20 mouse cellular contexts compared by ENCODE assay signal in the genomic region with DNA sequence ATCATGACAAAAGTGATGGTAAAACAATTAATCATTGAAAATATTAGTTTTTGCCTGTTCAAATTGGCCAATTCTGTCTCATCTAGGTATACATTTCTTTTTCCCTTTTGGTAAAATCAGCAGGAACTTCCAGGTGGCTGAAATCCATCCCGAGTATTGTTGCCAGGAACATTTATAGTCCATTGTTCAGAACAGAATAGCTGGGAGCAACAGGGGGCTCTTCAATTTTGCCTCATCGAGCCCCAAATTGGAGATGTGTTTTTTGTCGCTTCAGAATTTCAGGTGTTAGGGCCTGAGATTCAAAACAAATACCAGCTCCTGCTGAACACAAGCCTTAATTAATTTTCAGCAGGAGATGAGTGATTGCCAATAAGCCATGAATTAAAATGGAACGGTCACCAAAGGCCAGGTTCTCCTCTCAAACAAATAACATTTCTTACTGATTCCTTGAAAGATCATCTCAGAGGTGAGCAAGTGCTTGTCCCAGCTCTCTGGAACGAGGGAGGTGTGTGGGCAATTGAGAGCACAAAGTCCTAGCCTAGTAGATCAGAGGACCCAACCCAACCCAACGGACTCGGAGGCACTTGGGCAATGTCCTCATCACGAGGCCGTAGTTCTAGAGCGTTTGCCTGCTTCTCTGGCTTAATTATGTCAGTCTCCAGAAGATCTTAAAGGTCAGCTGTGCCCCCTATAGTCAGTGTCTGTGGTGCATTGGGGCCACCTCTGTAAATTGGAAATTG.
DNase-seq lines count a peak whose midpoint lies in the region; ATAC-seq and TF ChIP-seq lines count a peak whose summit lies in the region.
"Had no signal": no experiment of that assay in that cellular context is flagged by ENCODE, and none has a peak within 500 bp of the region (broad histone marks: within the 10 kb centered on the region; RNA-seq: fewer than 3 reads in every experiment).

No protein-coding gene starts in this region.

- H3K27ac ChIP-seq in cerebellum, adult 2 months (ENCODE audit: insufficient read depth, low read length) = no peak overlapping the region
- no peak overlapping the region for H3K27ac ChIP-seq in kidney, embryonic 14.5 days (ENCODE audit: low read depth, low read length)
- H3K27ac ChIP-seq in neural tube, embryonic 13.5 days (replicated peaks) = 0 out of 2 replicates have a peak overlapping the region, but pooled peaks have one; percentile 1
- H3K27ac ChIP-seq: forebrain, embryonic 13.5 days; heart, embryonic 15.5 days; hindbrain, embryonic 13.5 days; left cerebral cortex, adult 2 months; limb, embryonic 15.5 days; macrophage; midbrain, embryonic 15.5 days had no signal

- WGBS in cerebellum, adult 2 months = 46% methylated on average over 10 of the region's 10 CpGs
- WGBS in kidney, embryonic 14.5 days = 88% methylated on average over 10 of the region's 10 CpGs
- WGBS in neural tube, embryonic 13.5 days = 76% methylated on average over 10 of the region's 10 CpGs

- no peak overlapping the region for H3K4me2 ChIP-seq in kidney, embryonic 14.5 days (replicated peaks; ENCODE audit: low read depth, low read length)
- no peak overlapping the region for H3K4me2 ChIP-seq in neural tube, embryonic 13.5 days
- H3K4me2 ChIP-seq: forebrain, embryonic 13.5 days; heart, embryonic 15.5 days; hindbrain, embryonic 13.5 days; limb, embryonic 15.5 days; midbrain, embryonic 15.5 days had no signal

- TF ChIP-seq CTCF in cerebellum, adult 2 months (IDR thresholded peaks at IDR 0.05; ENCODE audit: borderline replicate concordance, insufficient read depth, low read depth, low read length) = no peak

- H3K27me3 ChIP-seq in cerebellum, adult 2 months (ENCODE audit: control insufficient read depth, insufficient read depth, low read length) = no peaks in the 10 kb centered on the region
- no peaks in the 10 kb centered on the region for H3K27me3 ChIP-seq in kidney, embryonic 14.5 days (ENCODE audit: control insufficient read depth, insufficient read depth, low read length)
- H3K27me3 ChIP-seq in neural tube, embryonic 13.5 days = no peaks in the 10 kb centered on the region
- H3K27me3 ChIP-seq: forebrain, embryonic 13.5 days; heart, embryonic 15.5 days; hindbrain, embryonic 13.5 days; limb, embryonic 15.5 days; midbrain, embryonic 15.5 days had no signal

- peak; percentile 35 to 69 for DNase-seq in cerebellum, adult 2 months
- DNase-seq in cerebellum, adult 11 months = no peak
- DNase-seq in kidney, adult 18-20 months = peak; percentile 34
- DNase-seq in neural tube, embryonic 10.5 days (ENCODE audit: extremely low spot score, low spot score) = no peak
- DNase-seq in left cerebral cortex, adult 11 months (ENCODE audit: low spot score) = no peak
- DNase-seq: adrenal gland, postnatal 14 days; heart, postnatal 36 days; layer of hippocampus, adult 9-11 months; left cerebral cortex, postnatal 4 days had no signal

- no peaks in the 10 kb centered on the region for H3K9me3 ChIP-seq in kidney, embryonic 14.5 days (ENCODE audit: control insufficient read depth, low read length)
- no peaks in the 10 kb centered on the region for H3K9me3 ChIP-seq in neural tube, embryonic 13.5 days
- H3K9me3 ChIP-seq: forebrain, embryonic 13.5 days; heart, embryonic 15.5 days; hindbrain, embryonic 13.5 days; limb, embryonic 15.5 days; midbrain, embryonic 15.5 days had no signal

- H3K4me1 ChIP-seq in cerebellum, adult 2 months (ENCODE audit: control insufficient read depth, insufficient read depth, low read length) = peaks cover 17% of the 10 kb centered on the region
- H3K4me1 ChIP-seq in kidney, embryonic 14.5 days (ENCODE audit: control insufficient read depth, insufficient read depth, low read length) = 0 out of 2 replicates have a peak, but pooled peaks cover 4% of the 10 kb centered on the region
- H3K4me1 ChIP-seq in neural tube, embryonic 13.5 days (replicated peaks) = peaks cover 6% of the 10 kb centered on the region; the same call in 1 of the 2 replicates
- H3K4me1 ChIP-seq: heart, embryonic 15.5 days; hindbrain, embryonic 13.5 days; limb, embryonic 15.5 days; midbrain, embryonic 15.5 days had no signal

- H3K9ac ChIP-seq in kidney, embryonic 14.5 days (ENCODE audit: low read depth, low read length) = no peak overlapping the region
- no peak overlapping the region for H3K9ac ChIP-seq in neural tube, embryonic 13.5 days
- H3K9ac ChIP-seq: forebrain, embryonic 13.5 days; heart, embryonic 15.5 days; hindbrain, embryonic 13.5 days; limb, embryonic 15.5 days; midbrain, embryonic 15.5 days had no signal

- no peak overlapping the region for H3K4me3 ChIP-seq in cerebellum, adult 2 months (replicated peaks; ENCODE audit: insufficient read depth, low read depth, low read length)
- H3K4me3 ChIP-seq in kidney, embryonic 14.5 days (ENCODE audit: low read length) = no peak overlapping the region
- no peak overlapping the region for H3K4me3 ChIP-seq in neural tube, embryonic 13.5 days
- H3K4me3 ChIP-seq: forebrain, embryonic 13.5 days; heart, embryonic 15.5 days; hindbrain, embryonic 13.5 days; left cerebral cortex, adult 2 months; limb, embryonic 15.5 days; midbrain, embryonic 15.5 days had no signal

- no peak for ATAC-seq in kidney, embryonic 14.5 days (ENCODE audit: low FRiP score, low TSS enrichment)
- ATAC-seq in neural tube, embryonic 13.5 days (ENCODE audit: low read depth) = no peak
- ATAC-seq: CD4-positive, CD25-positive, alpha-beta regulatory T cell, adult 4 months; forebrain, embryonic 13.5 days; lung, postnatal 0 days; midbrain, embryonic 15.5 days had no signal

- TF ChIP-seq POLR2A in cerebellum, adult 2 months (IDR thresholded peaks at IDR 0.05; ENCODE audit: borderline replicate concordance, insufficient read depth, low read length) = no peak

- no peaks in the 10 kb centered on the region for H3K36me3 ChIP-seq in kidney, embryonic 14.5 days (ENCODE audit: control insufficient read depth, insufficient read depth, low read length)
- no peaks in the 10 kb centered on the region for H3K36me3 ChIP-seq in neural tube, embryonic 13.5 days
- H3K36me3 ChIP-seq: heart, embryonic 15.5 days; hindbrain, embryonic 13.5 days; limb, embryonic 15.5 days; midbrain, embryonic 15.5 days had no signal

Comparison
In these comparisons a context has a peak if more than half of its experiments do, and no peak if none do; other contexts are left out.
1. DNase-seq: peak in cerebellum, adult 2 months (2 of 2) and kidney, adult 18-20 months (single experiment); none in cerebellum, adult 11 months (single experiment), neural tube, embryonic 10.5 days (single experiment) and left cerebral cortex, adult 11 months (single experiment).